Mouse (Mus musculus) erythroblast, embryonic 14.5 days (primary cell): ENCODE data around the gene Anxa6.

Experiments
- GATA1 ChIP-seq: IDR thresholded peaks from 2 replicates; pipeline ENCODE4 v1.6.1; 2012; ENCODE audit warnings: low read length, inconsistent platforms, mixed read lengths
- TAL1 ChIP-seq: IDR thresholded peaks from 3 replicates; pipeline ENCODE4 v1.6.1; 2012; ENCODE audit warnings: low read length, inconsistent platforms, mixed read lengths

DNA sequence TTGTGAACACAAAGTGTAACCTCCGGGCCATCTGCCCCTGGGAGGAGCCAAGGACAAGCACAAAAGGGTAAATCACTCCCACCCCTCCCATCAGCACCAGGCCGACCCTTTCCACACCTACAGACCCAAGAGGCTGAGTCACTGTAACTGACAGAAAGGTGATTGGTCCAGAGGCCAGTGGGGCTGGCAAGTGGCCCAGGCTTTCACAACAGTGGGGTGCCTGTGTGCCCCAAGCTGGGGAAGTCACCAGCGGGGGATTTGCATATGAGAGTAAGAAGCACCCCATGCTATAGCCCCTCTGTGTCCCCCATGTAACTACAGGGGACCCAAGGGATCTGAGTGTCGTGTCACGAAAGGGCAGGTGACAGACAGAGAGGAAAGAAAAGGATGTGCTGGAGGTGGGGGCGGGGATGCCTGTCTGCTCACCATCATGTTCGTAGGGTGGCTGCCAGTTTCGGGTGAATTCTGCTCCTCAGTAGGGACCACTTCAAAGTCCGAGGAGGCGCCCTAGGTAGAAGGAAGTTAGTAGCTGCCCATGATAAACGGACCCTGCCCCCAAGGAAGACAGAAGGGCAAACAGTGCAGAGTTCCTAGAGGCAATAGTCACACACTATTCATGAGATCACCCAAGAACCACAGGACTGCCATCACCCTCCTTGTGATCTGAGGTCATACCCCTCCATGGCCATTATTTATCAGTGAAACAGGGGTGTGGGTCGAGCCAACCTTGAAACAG lies 97.0 kb downstream of the Anxa6 start:
- TF ChIP-seq GATA1 (no peak), TAL1 (no peak)
